Mouse (Mus musculus) granulocyte monocyte progenitor cell, adult 5-6 weeks (primary cell): Measurements from ENCODE around the gene Gpr179. TPM values are rescaled to one million over a fixed set of nuclear protein-coding genes. Genes with fewer than 3 reads are reported as not detected.

ENCODE experiments used
- ATAC-seq: replicated peaks from 2 replicates; pipeline ENCODE4 v1.8.0; 2016; ENCODE audit warnings: mild to moderate bottlenecking, moderate TSS enrichment, inconsistent platforms; ENCODE audit not compliant: poor library complexity, severe bottlenecking
- total RNA-seq, 2 experiments: library from RNA; stranded (forward) in 1 of 2; stranded (reverse) in 1 of 2; fragments of 200-712, 200-1000 nt in 1 of 2; fragments of >200 nt in 1 of 2; fragmentation: Nextera tagmentation in 1 of 2; gene quantifications; 2 replicates each; pipeline ENCODE4 v1.2.3; 2014 to 2017

The Gpr179 gene
- total RNA-seq (2014; fragmentation: Nextera tagmentation), result 0.71 TPM in 1 of 2 replicates, not detected in the other
- 0.10 and 0.17 TPM in 2 replicates for total RNA-seq (2017)

GRCm38 (mm10) chr11:97352027-97352684 lies at the start of gene Gpr179:
Gpr179 (minus strand) TSS chr11:97352077.
- ATAC-seq, result no peak

- ATAC-seq, result peak; percentile 38
Observed at GRCm38 (mm10) chr11:97401082-97401481, 49.2 kb upstream of the Gpr179 start.

GRCm38 (mm10) chr11:97399958-97400710 lies 48.3 kb upstream of the Gpr179 start:
- peak; percentile 88 for ATAC-seq

GRCm38 (mm10) chr11:97398506-97398905 lies 46.6 kb upstream of the Gpr179 start:
- ATAC-seq, result no peak

GRCm38 (mm10) chr11:97394146-97394545 lies 42.3 kb upstream of the Gpr179 start:
- ATAC-seq, result peak; percentile 94

- no peak for ATAC-seq
Observed at GRCm38 (mm10) chr11:97393658-97394057, 41.8 kb upstream of the Gpr179 start.

- ATAC-seq, result no peak
Observed at GRCm38 (mm10) chr11:97389127-97389526, 37.2 kb upstream of the Gpr179 start.

GRCm38 (mm10) chr11:97387811-97388210 lies 35.9 kb upstream of the Gpr179 start:
- ATAC-seq, result no peak

DNA sequence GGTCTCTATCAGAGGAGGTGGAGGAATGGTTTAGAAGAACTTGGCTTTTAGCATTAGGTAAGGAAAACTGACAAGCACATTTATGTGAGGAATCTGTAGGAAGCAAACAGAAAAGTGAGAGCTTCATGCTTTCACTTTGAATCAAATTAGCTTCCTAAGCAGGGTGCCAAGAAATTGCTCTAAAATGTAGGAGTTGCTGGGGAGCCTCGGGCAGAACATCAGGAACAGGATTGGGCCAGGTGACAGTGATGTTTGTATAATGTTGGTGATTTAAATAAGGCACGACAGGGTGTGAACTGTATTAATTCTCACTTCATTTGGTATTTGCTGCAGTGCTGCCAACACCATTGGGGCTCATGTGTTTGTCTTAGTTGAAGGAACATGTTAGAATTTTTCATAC lies 31.9 kb upstream of the Gpr179 start:
- ATAC-seq, result no peak

GRCm38 (mm10) chr11:97383017-97383416 lies 31.1 kb upstream of the Gpr179 start:
- ATAC-seq, result no peak

DNA sequence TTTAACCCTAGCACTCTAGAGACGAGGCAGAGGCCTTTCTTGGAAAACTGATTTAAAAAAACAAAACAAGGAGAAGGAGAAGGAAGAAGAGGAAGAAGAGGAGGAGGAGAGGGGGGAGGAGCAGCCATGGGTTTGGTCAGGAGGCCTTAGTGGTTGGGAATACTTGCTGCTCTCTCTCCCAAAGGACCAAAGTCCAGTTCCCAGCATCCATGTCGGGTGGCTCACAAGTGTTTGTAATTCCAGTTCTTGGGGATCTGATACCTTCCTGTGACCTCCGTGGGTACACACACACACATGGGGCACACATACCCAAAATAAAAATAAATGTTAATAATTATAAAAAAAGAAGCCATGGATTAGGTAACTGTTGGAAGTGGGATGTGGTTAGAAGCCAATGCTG lies 28.2 kb upstream of the Gpr179 start:
- ATAC-seq, result no peak

DNA sequence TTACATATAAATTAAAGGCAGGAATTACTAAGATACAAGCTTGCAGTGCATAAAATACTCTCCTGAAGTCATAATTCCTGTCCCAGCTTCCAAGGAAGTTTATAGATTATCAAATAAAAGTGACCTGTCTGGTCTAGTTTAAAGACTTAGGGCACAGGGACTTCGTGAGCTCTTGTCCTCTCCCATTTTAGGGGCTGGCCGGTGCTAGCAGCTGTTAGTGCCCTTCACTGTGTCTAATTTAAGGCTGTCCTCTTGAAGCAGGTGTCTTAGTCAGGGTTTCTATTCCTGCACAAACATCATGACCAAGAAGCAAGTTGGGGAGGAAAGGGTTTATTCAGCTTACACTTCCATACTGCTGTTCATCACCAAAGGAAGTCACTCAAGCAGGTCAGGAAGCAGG lies 21.5 kb upstream of the Gpr179 start:
- ATAC-seq, result no peak

GRCm38 (mm10) chr11:97372159-97372864 lies 20.4 kb upstream of the Gpr179 start:
- ATAC-seq, result no peak

- no peak for ATAC-seq
Observed at GRCm38 (mm10) chr11:97370329-97371091, 18.6 kb upstream of the Gpr179 start.

DNA sequence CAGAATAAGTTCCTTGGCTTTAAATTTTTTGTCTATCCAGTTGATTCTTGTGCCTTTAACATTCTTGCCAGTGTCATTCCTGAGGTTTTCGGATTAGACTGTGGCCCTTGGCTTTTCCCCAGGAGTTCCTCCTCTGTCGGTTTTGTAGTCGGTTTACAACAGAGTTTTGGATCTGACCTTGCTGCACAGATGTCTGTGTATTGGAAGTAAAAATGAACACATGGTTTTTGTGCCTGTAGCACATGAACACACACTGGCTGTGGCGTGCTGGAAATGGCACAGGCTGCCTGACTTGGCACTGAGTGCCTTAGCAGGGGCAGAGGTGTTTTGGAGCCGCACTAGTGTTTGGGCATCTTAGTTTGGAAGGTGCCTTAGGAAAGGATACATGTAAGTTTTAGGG lies 16.6 kb upstream of the Gpr179 start:
- no peak for ATAC-seq

- ATAC-seq, result no peak
Observed at GRCm38 (mm10) chr11:97365556-97365955, 13.7 kb upstream of the Gpr179 start.

DNA sequence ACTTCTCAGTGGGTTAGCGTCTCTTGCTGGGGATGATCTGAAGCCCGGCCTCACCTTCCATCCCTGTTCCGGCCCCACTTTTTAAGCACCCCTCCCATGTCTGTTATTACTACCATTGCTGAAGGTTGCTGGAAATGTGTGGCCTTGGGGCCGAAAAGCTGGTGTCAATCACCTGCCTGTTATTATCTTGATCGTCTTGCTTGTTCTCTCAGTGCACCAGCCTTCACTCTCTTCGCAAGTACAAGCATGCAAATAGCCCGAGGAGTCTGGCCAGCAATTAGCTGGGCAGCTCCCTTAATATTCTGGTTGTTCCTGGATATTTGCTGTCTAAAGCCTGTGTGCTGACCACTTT lies 11.7 kb upstream of the Gpr179 start:
- ATAC-seq, result no peak

- ATAC-seq, result peak; percentile 46
Observed at GRCm38 (mm10) chr11:97362943-97363643, 11.2 kb upstream of the Gpr179 start.

DNA sequence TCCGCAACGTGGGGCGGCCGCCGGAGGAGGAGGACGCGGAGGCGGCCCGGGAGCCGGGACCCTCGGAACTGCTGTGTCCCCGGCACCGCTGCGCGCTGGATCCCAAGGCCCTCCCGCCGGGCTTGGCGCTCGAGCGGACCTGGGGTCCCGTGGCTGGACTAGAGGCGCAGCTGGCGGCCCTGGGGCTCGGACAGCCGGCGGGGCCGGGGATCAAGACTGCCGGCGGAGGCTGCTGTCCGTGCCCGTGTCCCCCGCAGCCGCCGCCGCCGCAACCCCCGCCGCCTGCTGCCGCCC lies 10.7 kb upstream of the Gpr179 start:
- ATAC-seq, result no peak

DNA sequence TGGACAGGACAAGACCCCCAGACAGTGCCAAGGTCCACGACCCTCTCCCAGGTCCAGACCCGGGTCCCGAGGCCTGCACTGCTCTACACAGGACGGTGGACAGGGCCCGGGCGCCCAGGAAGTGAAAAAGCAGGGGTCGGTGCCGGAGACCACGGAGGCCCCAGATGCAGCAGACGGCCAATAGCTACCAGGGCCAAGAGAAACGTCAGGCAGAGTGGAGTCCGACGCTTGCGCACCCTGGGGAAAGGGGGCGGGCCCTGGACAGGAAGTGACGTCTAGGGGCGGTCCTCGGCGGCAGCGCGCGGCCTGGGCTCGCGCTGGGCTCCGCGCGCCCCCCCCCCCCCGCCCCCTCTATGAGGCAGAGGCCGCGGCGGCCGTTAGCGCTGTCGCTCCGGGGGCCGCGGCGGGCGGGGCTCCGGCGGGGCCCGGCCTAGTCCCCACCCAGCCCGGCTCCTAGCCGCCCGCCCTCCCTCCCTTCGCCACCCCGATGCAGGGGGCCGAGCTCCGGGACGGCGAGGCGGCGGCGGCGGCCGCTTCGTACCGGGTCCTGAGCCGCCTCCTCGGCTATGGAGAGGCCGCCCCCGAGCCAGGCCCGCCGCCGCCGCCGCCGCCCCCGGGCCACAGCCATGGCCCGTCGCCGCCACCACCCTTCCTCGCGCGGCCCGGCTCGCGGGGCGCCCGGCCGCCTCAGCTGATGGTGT lies 10.2 kb upstream of the Gpr179 start, which contains the start of gene Socs7:
Gene Socs7, plus strand, starts transcription at position 604 of the 701 bp plus-strand sequence.
- peak; percentile 95 for ATAC-seq
